Mouse (Mus musculus) kidney, adult 2 months (tissue): ENCODE measurements around the gene Serpind1.

Experiments used
- CTCF ChIP-seq: fragments of 200-500 bp; conservative IDR thresholded peaks from 2 replicates; pipeline ENCODE4 v1.5.1; 2011; ENCODE audit warnings: low read depth, mild to moderate bottlenecking, control low read depth, low read length, moderate library complexity, mixed read lengths; ENCODE audit not compliant: insufficient read depth, insufficient read length
- POLR2A ChIP-seq: fragments of 200-500 bp; IDR thresholded peaks from one replicate; pipeline ENCODE4 v1.6.1; 2011; ENCODE audit warnings: low read depth, low read length, control low read depth

GRCm38 (mm10) chr16:17303521-17304245, 27.5 kb upstream of the Serpind1 start:
- TF ChIP-seq CTCF (no peak), POLR2A (no peak)
